Mouse (Mus musculus): ENCODE measurements around the gene Aunip. TPM values are rescaled to one million over a fixed set of nuclear protein-coding genes. Genes with fewer than 3 reads are reported as not detected.

The Aunip gene
- total and polyA plus RNA-seq, 2 experiments from 2014 or later = 1.8 to 3.1 TPM

DNA sequence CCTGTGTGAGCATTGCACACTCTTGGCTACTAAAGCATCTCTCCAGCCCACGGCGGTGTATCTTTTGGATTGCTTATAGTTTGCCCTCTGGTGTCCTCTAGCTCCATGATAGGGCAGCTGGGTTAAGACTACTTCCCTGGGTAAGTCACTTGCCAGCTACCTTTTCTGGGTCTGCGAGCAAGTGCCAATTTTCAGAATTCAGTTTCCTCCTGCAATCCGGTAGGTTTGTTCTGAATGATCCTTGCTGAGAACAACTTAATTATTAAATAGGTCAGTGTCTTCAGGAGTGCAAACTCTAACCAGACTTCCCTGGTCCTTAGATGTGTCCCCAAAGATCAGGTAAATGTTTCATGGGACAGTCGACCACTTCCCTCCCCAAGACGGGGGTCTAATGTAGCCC, 9.7 kb upstream of the Aunip start:
- Histone ChIP-seq H3K4me2 (ENCODE audit: low read depth, low read length) (no peak overlapping the region), H3K4me1 (ENCODE audit: control insufficient read depth, insufficient read depth) (peaks cover 19% of the 10 kb centered on the region), H3K27me3 (ENCODE audit: control insufficient read depth, insufficient read depth, low read length) (no peaks in the 10 kb centered on the region), H3K9me3 (replicated peaks; ENCODE audit: control insufficient read depth, low read length) (no peaks in the 10 kb centered on the region; the same call in 1 of the 2 replicates), H3K27ac (ENCODE audit: low read depth) (no peak overlapping the region), H3K36me3 (replicated peaks; ENCODE audit: control insufficient read depth, insufficient read depth, low read length) (no peaks in the 10 kb centered on the region), H3K9ac (replicated peaks; ENCODE audit: low read depth, low read length) (no peak overlapping the region), H3K4me3 (ENCODE audit: low read depth, low read length) (no peak overlapping the region)
- TF ChIP-seq EP300 (IDR thresholded peaks at IDR 0.05; ENCODE audit: low read depth) = no peak
- TF ChIP-seq CTCF (IDR thresholded peaks at IDR 0.05; ENCODE audit: low read depth) = no peak
- ATAC-seq (ENCODE audit: insufficient read depth, low read depth) (no peak), DNase-seq (ENCODE audit: low spot score) (no peak)
- WGBS = 82% methylated on average over 6 of the region's 6 CpGs

DNA sequence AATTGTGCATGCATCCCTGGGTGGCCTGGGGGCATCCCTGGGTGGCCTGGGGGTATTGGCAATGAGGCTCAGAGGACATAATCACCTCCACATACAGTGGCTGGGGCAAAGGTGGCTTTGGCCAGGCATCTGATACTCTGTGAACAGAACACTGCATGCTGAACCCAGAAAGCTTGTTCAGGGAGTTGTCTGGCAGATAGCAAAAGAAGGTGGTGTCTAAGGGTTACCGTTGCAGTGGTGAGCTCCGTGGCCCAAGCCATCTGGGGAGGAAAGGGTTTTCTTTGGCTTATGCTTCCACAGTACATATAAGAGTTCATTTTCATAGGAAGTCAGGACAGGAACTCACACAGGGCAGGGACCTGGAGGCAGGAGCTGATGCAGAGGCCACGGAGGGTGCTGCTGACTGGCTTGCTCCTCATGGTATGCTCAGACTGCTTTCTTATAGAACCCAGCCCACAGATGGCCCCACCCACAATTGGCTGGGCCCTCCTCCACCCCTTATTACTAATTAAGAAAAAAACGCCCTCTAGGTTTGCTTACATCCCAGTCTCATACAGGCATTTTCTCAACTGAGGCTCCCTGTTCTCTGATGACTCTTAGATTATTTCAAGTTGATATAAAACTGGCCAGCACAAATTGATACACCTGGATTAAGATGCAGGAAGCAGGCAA, 7.0 kb upstream of the Aunip start:
- no peaks in the 10 kb centered on the region for H3K4me1 ChIP-seq (ENCODE audit: control insufficient read depth, insufficient read depth)
- WGBS = 67% methylated on average over 4 of the region's 4 CpGs
- H3K9ac ChIP-seq (replicated peaks; ENCODE audit: low read depth, low read length) = no peak overlapping the region
- H3K4me3 ChIP-seq (ENCODE audit: low read depth, low read length) = no peak overlapping the region
- no peaks in the 10 kb centered on the region for H3K27me3 ChIP-seq (ENCODE audit: control insufficient read depth, insufficient read depth, low read length)
- ATAC-seq (ENCODE audit: insufficient read depth, low read depth) = no peak
- no peaks in the 10 kb centered on the region; the same call in 1 of the 2 replicates for H3K9me3 ChIP-seq (replicated peaks; ENCODE audit: control insufficient read depth, low read length)
- H3K27ac ChIP-seq (ENCODE audit: low read depth) = no peak overlapping the region
- peaks cover 11% of the 10 kb centered on the region; the same call in 1 of the 2 replicates for H3K36me3 ChIP-seq (replicated peaks; ENCODE audit: control insufficient read depth, insufficient read depth, low read length)
- no peak for DNase-seq (ENCODE audit: low spot score)
- TF ChIP-seq CTCF (IDR thresholded peaks at IDR 0.05; ENCODE audit: low read depth) (no peak), EP300 (IDR thresholded peaks at IDR 0.05; ENCODE audit: low read depth) (no peak)
- H3K4me2 ChIP-seq (ENCODE audit: low read depth, low read length) = no peak overlapping the region

DNA sequence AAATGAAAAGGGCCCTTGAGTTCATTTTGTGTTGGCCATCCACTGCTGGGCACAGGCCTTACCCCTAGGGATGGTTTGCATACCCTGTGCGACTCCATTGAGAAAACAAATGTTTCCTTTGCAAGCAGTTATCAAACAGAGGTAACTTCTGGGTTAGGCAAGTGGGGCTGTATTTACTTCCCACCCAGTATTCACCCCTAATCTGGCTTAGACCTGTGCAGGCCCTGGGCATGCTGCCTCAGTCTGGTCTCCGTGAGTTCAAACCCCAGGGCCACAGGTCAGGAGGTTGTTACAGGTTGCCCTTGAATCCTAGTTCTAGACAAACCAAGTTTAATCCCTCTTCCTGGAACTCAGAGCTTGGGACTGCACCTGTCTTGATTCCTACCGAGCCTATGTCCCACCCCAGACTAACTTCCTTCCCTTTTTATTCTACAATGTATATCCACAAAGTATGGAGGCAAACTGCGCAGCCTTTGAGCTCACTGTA, 5.5 kb upstream of the Aunip start:
- no peak for DNase-seq (ENCODE audit: low spot score)
- no peaks in the 10 kb centered on the region; the same call in 1 of the 2 replicates for H3K9me3 ChIP-seq (replicated peaks; ENCODE audit: control insufficient read depth, low read length)
- H3K4me1 ChIP-seq (ENCODE audit: control insufficient read depth, insufficient read depth) = no peaks in the 10 kb centered on the region
- ATAC-seq (ENCODE audit: insufficient read depth, low read depth) = no peak
- no peak overlapping the region for H3K27ac ChIP-seq (ENCODE audit: low read depth)
- TF ChIP-seq CTCF (IDR thresholded peaks at IDR 0.05; ENCODE audit: low read depth) (no peak), EP300 (IDR thresholded peaks at IDR 0.05; ENCODE audit: low read depth) (no peak)
- no peak overlapping the region for H3K9ac ChIP-seq (replicated peaks; ENCODE audit: low read depth, low read length)
- no peaks in the 10 kb centered on the region for H3K27me3 ChIP-seq (ENCODE audit: control insufficient read depth, insufficient read depth, low read length)
- H3K4me2 ChIP-seq (ENCODE audit: low read depth, low read length) = no peak overlapping the region
- no peak overlapping the region for H3K4me3 ChIP-seq (ENCODE audit: low read depth, low read length)
- 89% methylated on average over 4 of the region's 4 CpGs for WGBS
- peaks cover 11% of the 10 kb centered on the region; the same call in 1 of the 2 replicates for H3K36me3 ChIP-seq (replicated peaks; ENCODE audit: control insufficient read depth, insufficient read depth, low read length)

DNA sequence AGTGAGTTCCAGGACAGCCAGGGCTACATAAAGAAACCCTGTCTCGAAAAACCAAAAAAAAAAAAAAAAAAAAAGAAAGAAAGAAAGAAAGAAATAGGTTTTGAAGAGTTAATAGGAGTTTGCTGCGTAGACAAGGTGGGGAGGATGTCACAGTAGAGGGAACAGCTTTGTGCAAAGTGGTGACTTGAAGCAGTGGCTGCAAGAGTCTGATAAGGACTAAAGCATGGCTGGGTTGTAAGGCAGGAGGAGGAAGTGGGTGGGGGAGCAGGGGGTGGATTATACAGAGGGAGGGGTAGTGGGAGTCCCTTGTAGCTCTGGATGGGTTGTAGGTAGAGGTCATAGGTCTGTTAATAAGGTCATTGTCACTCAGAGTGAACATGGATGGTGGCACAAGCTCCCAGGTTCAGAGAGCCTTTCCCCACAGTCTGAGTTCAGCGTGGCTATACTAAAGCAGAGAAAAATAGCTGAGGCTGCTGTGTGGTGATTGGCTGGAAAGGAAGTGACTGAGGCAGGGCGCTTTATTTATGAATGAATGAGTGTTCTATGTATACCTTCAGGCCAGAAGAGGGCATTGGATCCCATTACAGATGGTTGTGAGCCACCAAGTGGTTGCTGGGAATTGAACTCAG, 4.7 kb upstream of the Aunip start:
- Histone ChIP-seq H3K4me1 (ENCODE audit: control insufficient read depth, insufficient read depth) (0 out of 2 replicates have a peak, but pooled peaks cover 1% of the 10 kb centered on the region), H3K36me3 (replicated peaks; ENCODE audit: control insufficient read depth, insufficient read depth, low read length) (peaks cover 11% of the 10 kb centered on the region; the same call in 1 of the 2 replicates), H3K27ac (ENCODE audit: low read depth) (no peak overlapping the region), H3K4me2 (ENCODE audit: low read depth, low read length) (no peak overlapping the region), H3K9me3 (replicated peaks; ENCODE audit: control insufficient read depth, low read length) (no peaks in the 10 kb centered on the region; the same call in 1 of the 2 replicates), H3K4me3 (ENCODE audit: low read depth, low read length) (no peak overlapping the region), H3K9ac (replicated peaks; ENCODE audit: low read depth, low read length) (no peak overlapping the region), H3K27me3 (ENCODE audit: control insufficient read depth, insufficient read depth, low read length) (no peaks in the 10 kb centered on the region)
- DNase-seq (ENCODE audit: low spot score) (no peak), ATAC-seq (ENCODE audit: insufficient read depth, low read depth) (no peak)
- WGBS = 65% methylated on average over 3 of the region's 4 CpGs
- TF ChIP-seq CTCF (IDR thresholded peaks at IDR 0.05; ENCODE audit: low read depth) (no peak), EP300 (IDR thresholded peaks at IDR 0.05; ENCODE audit: low read depth) (no peak)

DNA sequence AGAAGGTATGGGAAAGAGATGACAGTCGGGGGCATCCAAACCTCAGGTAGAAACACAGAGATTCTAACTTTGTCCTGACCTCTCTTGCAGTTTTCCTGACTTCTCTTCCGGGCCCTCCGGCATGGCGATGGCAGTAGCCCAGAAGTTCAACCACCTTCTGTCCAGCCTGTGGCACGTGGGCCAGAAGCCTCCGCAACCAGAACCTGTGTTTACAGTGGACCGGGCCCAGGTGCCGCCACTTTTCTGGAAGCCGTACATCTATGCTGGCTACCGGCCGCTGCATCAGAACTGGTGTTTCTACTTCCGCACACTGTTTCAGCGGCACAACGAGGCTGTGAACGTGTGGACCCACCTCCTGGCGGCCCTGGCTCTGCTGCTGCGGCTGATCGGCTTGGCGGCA, 4.1 kb upstream of the Aunip start:
- peaks cover 11% of the 10 kb centered on the region; the same call in 1 of the 2 replicates for H3K36me3 ChIP-seq (replicated peaks; ENCODE audit: control insufficient read depth, insufficient read depth, low read length)
- 83% methylated on average over 19 of the region's 19 CpGs for WGBS
- 0 out of 2 replicates have a peak, but pooled peaks cover 8% of the 10 kb centered on the region for H3K4me1 ChIP-seq (ENCODE audit: control insufficient read depth, insufficient read depth)
- H3K27me3 ChIP-seq (ENCODE audit: control insufficient read depth, insufficient read depth, low read length) = no peaks in the 10 kb centered on the region
- H3K9ac ChIP-seq (replicated peaks; ENCODE audit: low read depth, low read length) = no peak overlapping the region
- TF ChIP-seq CTCF (IDR thresholded peaks at IDR 0.05; ENCODE audit: low read depth) (no peak), EP300 (IDR thresholded peaks at IDR 0.05; ENCODE audit: low read depth) (no peak)
- no peak overlapping the region for H3K4me3 ChIP-seq (ENCODE audit: low read depth, low read length)
- H3K9me3 ChIP-seq (replicated peaks; ENCODE audit: control insufficient read depth, low read length) = no peaks in the 10 kb centered on the region; the same call in 1 of the 2 replicates
- H3K4me2 ChIP-seq (ENCODE audit: low read depth, low read length) = no peak overlapping the region
- no peak overlapping the region for H3K27ac ChIP-seq (ENCODE audit: low read depth)
- ATAC-seq (ENCODE audit: insufficient read depth, low read depth) = no peak
- DNase-seq (ENCODE audit: low spot score) = no peak
